Mouse (Mus musculus) liver, embryonic 15.5 days (tissue): ENCODE results near the gene Aspn. TPM values are rescaled to one million over a fixed set of nuclear protein-coding genes. Genes with fewer than 3 reads are reported as not detected.

Source experiments
- ATAC-seq: fragments of 200-750 bp; cut with Nextera tagmentation; 2 replicates; pipeline ENCODE4 v1.8.0; 2017; ENCODE audit warnings: moderate number of reproducible peaks, mild to moderate bottlenecking, moderate library complexity; ENCODE audit not compliant: insufficient read depth
- H3K27ac ChIP-seq: fragments of 300-500 bp; sonication (generic); replicated peaks from 2 replicates; pipeline ENCODE4 v1.5.1; 2015; ENCODE audit warnings: mild to moderate bottlenecking, inconsistent platforms
- H3K27me3 ChIP-seq: fragments of 300-500 bp; sonication (generic); 2 replicates; pipeline ENCODE4 v1.6.1; 2015; ENCODE audit warnings: mild to moderate bottlenecking, inconsistent platforms
- H3K36me3 ChIP-seq: fragments of 300-500 bp; sonication (generic); replicated peaks from 2 replicates; pipeline ENCODE4 v1.6.1; 2015; ENCODE audit warnings: moderate library complexity, mild to moderate bottlenecking, inconsistent platforms
- H3K4me1 ChIP-seq: fragments of 300-500 bp; sonication (generic); replicated peaks from 2 replicates; pipeline ENCODE4 v1.6.1; 2015; ENCODE audit warnings: inconsistent platforms
- H3K4me2 ChIP-seq: fragments of 300-500 bp; sonication (generic); 2 replicates; pipeline ENCODE4 v1.6.1; 2015; ENCODE audit warnings: moderate library complexity, mild to moderate bottlenecking, inconsistent platforms
- H3K4me3 ChIP-seq: fragments of 300-500 bp; sonication (generic); replicated peaks from 2 replicates; pipeline ENCODE4 v1.5.1; 2015; ENCODE audit warnings: mild to moderate bottlenecking, inconsistent platforms
- H3K9ac ChIP-seq: fragments of 300-500 bp; sonication (generic); 2 replicates; pipeline ENCODE4 v1.6.1; 2015; ENCODE audit warnings: moderate library complexity, mild to moderate bottlenecking, inconsistent platforms
- H3K9me3 ChIP-seq: fragments of 300-500 bp; sonication (generic); replicated peaks from 2 replicates; pipeline ENCODE4 v1.6.1; 2016; ENCODE audit warnings: inconsistent platforms
- WGBS: fragments of 180-500 bp; shearing (Covaris S2); methylation state at CpG from one replicate; pipeline ENCODE4 v1.1.7; 2015; ENCODE audit warnings: mixed read lengths; ENCODE audit not compliant: insufficient replicate concordance; 5-methylcytosine and 5-hydroxymethylcytosine counted together
- polyA plus RNA-seq: library from polyadenylated mRNA; unstranded; fragments of >200 nt; fragmentation: Nextera tagmentation; extraction: Ambion mirVana; gene quantifications from 2 replicates; pipeline ENCODE4 v1.2.1, GENCODE M21; 2015

Gene Aspn
- 2.0 and 2.2 TPM in 2 replicates for polyA plus RNA-seq

- Histone ChIP-seq H3K4me3 (no peak within 1 kb of the TSS), H3K4me1 (no peaks in the 10 kb centered on the region), H3K36me3 (0 out of 2 replicates have a peak, but pooled peaks cover 3% of the 10 kb centered on the region), H3K4me2 (no peak within 1 kb of the TSS), H3K27ac (no peak within 1 kb of the TSS), H3K9me3 (no peaks in the 10 kb centered on the region), H3K27me3 (no peaks in the 10 kb centered on the region), H3K9ac (no peak within 1 kb of the TSS)
- WGBS: 77% methylated on average over 3 of the region's 3 CpGs
- ATAC-seq: no peak
Observed at GRCm38 (mm10) chr13:49544279-49544678, at the start of gene Aspn. Gene Aspn (plus strand): TSS chr13:49544443.

DNA sequence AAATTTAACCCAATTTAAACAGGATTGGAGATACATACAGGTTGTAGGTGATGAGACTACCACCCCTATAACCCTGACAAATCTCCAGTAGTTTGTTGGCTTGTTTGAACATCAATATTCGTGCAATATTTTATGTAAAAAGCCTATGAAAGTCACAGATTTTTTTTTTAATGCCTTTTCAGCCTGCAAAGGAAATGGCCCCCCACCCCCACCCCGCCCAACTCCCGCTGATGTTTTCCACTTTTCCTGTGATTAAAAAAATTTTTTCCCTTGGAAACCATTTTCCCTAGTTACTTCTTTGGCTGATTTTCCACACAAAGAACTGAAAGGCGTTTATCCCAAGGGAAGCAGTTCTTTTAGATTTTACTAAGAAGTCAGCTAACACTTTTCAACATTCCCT is 39.7 kb upstream of the Aspn start, which contains the start of gene Ecm2:
TSS of gene Ecm2 (plus strand) at position 301 of the 400 bp plus-strand sequence.
- Histone ChIP-seq H3K9ac (no peak within 1 kb of the TSS), H3K4me3 (no peak within 1 kb of the TSS), H3K27ac (no peak within 1 kb of the TSS), H3K4me1 (no peaks in the 10 kb centered on the region), H3K36me3 (no peaks in the 10 kb centered on the region), H3K27me3 (no peaks in the 10 kb centered on the region), H3K9me3 (no peaks in the 10 kb centered on the region), H3K4me2 (no peak within 1 kb of the TSS)
- no peak for ATAC-seq
- 61% methylated on average over 4 of the region's 4 CpGs for WGBS

GRCm38 (mm10) chr13:49505776-49506175 is 38.5 kb upstream of the Aspn start:
- no peaks in the 10 kb centered on the region for H3K4me1 ChIP-seq
- H3K36me3 ChIP-seq: no peaks in the 10 kb centered on the region
- 75% methylated on average over 4 of the region's 4 CpGs for WGBS
- no peak overlapping the region for H3K4me3 ChIP-seq
- no peaks in the 10 kb centered on the region for H3K27me3 ChIP-seq
- no peak overlapping the region for H3K27ac ChIP-seq
- H3K9me3 ChIP-seq: no peaks in the 10 kb centered on the region
- H3K9ac ChIP-seq: no peak overlapping the region
- no peak overlapping the region for H3K4me2 ChIP-seq
- no peak for ATAC-seq

DNA sequence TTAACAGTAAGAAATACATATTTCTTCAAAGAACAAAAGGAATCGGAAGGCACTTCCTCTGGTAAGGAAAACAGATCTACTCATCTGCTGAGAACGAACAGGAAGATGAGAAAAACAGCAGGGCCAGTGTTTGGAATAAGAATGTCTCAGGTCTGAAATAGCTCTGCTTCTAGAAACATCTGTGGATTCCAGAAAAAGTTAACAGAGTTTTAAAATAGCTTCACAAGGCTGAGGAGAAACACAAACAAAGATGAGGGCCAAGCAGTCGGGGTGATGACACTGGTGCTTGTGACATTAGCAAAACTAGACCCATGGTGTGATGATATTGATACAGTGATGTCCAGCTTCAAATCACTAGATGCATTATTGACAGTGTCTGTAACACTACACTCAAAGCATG is 37.1 kb upstream of the Aspn start:
- H3K27me3 ChIP-seq: no peaks in the 10 kb centered on the region
- no peak overlapping the region for H3K4me3 ChIP-seq
- H3K4me1 ChIP-seq: no peaks in the 10 kb centered on the region
- no peak for ATAC-seq
- no peaks in the 10 kb centered on the region for H3K36me3 ChIP-seq
- no peak overlapping the region for H3K4me2 ChIP-seq
- H3K9me3 ChIP-seq: no peaks in the 10 kb centered on the region
- H3K9ac ChIP-seq: no peak overlapping the region
- WGBS: 69% methylated on average over 3 of the region's 3 CpGs
- H3K27ac ChIP-seq: no peak overlapping the region

GRCm38 (mm10) chr13:49518761-49519160 is 25.5 kb upstream of the Aspn start:
- Histone ChIP-seq H3K36me3 (no peaks in the 10 kb centered on the region), H3K9ac (no peak overlapping the region), H3K4me3 (no peak overlapping the region), H3K4me1 (no peaks in the 10 kb centered on the region), H3K27ac (no peak overlapping the region), H3K9me3 (no peaks in the 10 kb centered on the region), H3K27me3 (no peaks in the 10 kb centered on the region), H3K4me2 (no peak overlapping the region)
- no peak for ATAC-seq
- WGBS: 30% methylated on average over 2 of the region's 2 CpGs

DNA sequence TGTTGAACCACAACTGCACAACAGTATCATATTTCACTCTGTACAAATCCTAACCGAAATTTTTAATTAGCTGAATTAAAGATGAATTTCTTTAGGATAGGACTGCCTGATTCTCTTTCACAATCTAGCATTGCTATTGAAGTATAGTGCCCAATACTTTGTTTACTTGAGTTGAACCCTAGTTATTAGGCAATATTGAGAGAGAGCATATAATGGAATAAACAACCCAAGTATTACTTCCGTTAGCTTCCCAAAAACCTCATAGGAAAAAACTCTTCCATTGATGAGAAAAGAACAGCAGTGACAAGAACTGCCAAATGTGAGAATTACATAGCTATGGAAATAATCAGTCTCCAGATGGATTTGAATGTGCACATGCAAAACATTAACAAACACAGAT is 18.0 kb upstream of the Aspn start:
- no peak overlapping the region for H3K9ac ChIP-seq

GRCm38 (mm10) chr13:49530636-49531035 is 13.6 kb upstream of the Aspn start:
- Histone ChIP-seq H3K4me3 (no peak overlapping the region), H3K4me1 (no peaks in the 10 kb centered on the region), H3K9ac (no peak overlapping the region), H3K4me2 (no peak overlapping the region), H3K36me3 (no peaks in the 10 kb centered on the region), H3K27me3 (no peaks in the 10 kb centered on the region), H3K9me3 (no peaks in the 10 kb centered on the region), H3K27ac (no peak overlapping the region)
- no peak for ATAC-seq
- WGBS: 88% methylated on average over 4 of the region's 4 CpGs

More for the DNA sequence above, 18.0 kb upstream of the Aspn start:
- WGBS: 67% methylated on average over 2 of the region's 2 CpGs
- Histone ChIP-seq H3K9me3 (no peaks in the 10 kb centered on the region), H3K36me3 (no peaks in the 10 kb centered on the region), H3K27me3 (no peaks in the 10 kb centered on the region), H3K27ac (no peak overlapping the region), H3K4me3 (no peak overlapping the region), H3K4me1 (no peaks in the 10 kb centered on the region), H3K4me2 (no peak overlapping the region)
- no peak for ATAC-seq

- Histone ChIP-seq H3K4me3 (no peak overlapping the region), H3K9ac (no peak overlapping the region), H3K4me2 (no peak overlapping the region), H3K36me3 (no peaks in the 10 kb centered on the region), H3K27ac (no peak overlapping the region), H3K27me3 (no peaks in the 10 kb centered on the region), H3K9me3 (no peaks in the 10 kb centered on the region), H3K4me1 (no peaks in the 10 kb centered on the region)
- ATAC-seq: no peak
- WGBS: 85% methylated on average over 1 of the region's 1 CpGs
Observed at GRCm38 (mm10) chr13:49536946-49537345, 7.3 kb upstream of the Aspn start.

DNA sequence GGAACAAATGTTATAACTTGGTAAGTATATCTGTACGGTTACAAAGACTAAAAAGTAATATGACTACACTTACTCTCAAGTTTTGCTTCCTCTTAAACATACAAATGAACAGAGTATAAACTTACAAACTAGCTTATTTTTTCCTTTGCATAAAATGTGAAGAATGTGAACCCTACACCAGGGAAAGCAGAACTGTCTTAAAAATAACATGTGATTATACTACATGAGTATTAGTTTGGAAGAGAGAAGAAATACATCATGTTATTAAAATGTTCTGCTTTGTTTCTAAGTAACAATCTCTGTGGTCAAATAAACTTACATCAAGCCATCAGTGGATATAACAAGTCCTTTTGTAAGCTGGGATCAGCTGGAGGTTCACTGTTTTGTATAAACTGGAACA is 5.5 kb upstream of the Aspn start:
- 74% methylated on average over 1 of the region's 1 CpGs for WGBS
- Histone ChIP-seq H3K4me2 (no peak overlapping the region), H3K4me1 (no peaks in the 10 kb centered on the region), H3K9me3 (no peaks in the 10 kb centered on the region), H3K4me3 (no peak overlapping the region), H3K9ac (no peak overlapping the region), H3K36me3 (0 out of 2 replicates have a peak, but pooled peaks cover 3% of the 10 kb centered on the region), H3K27ac (no peak overlapping the region), H3K27me3 (no peaks in the 10 kb centered on the region)
- ATAC-seq: no peak

GRCm38 (mm10) chr13:49545646-49546045 is 1.4 kb downstream of the Aspn start:
- H3K36me3 ChIP-seq: 0 out of 2 replicates have a peak, but pooled peaks cover 3% of the 10 kb centered on the region
- no peak overlapping the region for H3K4me2 ChIP-seq
- H3K4me3 ChIP-seq: no peak overlapping the region
- no peaks in the 10 kb centered on the region for H3K9me3 ChIP-seq
- WGBS: 53% methylated on average over 3 of the region's 3 CpGs
- ATAC-seq: no peak
- no peak overlapping the region for H3K27ac ChIP-seq
- H3K27me3 ChIP-seq: no peaks in the 10 kb centered on the region
- no peaks in the 10 kb centered on the region for H3K4me1 ChIP-seq
- no peak overlapping the region for H3K9ac ChIP-seq

GRCm38 (mm10) chr13:49546517-49546916 is 2.3 kb downstream of the Aspn start:
- Histone ChIP-seq H3K4me3 (no peak overlapping the region), H3K27me3 (no peaks in the 10 kb centered on the region), H3K9ac (no peak overlapping the region), H3K4me2 (no peak overlapping the region), H3K27ac (no peak overlapping the region), H3K4me1 (no peaks in the 10 kb centered on the region), H3K9me3 (no peaks in the 10 kb centered on the region), H3K36me3 (0 out of 2 replicates have a peak, but pooled peaks cover 3% of the 10 kb centered on the region)
- 71% methylated on average over 1 of the region's 1 CpGs for WGBS
- no peak for ATAC-seq

DNA sequence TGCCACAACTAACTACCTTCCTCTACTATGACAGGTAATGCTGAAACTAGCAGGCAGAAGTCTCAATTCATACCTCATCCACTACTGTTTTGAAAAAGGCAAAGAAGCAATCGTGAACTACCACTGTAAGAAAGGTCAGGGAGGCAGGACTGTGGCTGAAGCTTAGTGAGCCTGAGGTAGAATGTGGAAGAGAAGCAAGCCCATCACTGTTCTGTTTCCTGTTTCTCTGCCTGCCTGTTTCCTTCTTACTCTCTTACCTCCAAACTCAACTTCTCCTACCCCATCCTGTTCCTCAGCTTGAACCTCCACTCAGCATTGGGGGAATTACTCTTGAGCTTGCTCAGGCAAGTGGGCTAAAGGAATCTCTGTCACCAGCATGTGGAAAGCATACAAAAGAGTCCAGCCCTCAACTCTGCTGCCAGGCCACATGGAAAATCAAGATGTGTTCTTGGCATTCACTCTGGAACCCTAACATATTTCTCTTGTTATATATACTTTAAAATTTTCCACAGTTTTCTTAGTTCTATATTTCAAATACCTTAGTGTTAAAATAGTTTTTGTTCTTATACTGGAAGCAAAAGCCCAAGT is 3.4 kb downstream of the Aspn start:
- Histone ChIP-seq H3K9ac (no peak overlapping the region), H3K9me3 (no peaks in the 10 kb centered on the region), H3K4me2 (no peak overlapping the region), H3K36me3 (0 out of 2 replicates have a peak, but pooled peaks cover 3% of the 10 kb centered on the region), H3K27ac (no peak overlapping the region), H3K27me3 (no peaks in the 10 kb centered on the region), H3K4me1 (no peaks in the 10 kb centered on the region), H3K4me3 (no peak overlapping the region)
- WGBS: 27% methylated on average over 1 of the region's 1 CpGs
- no peak for ATAC-seq
